Mouse (Mus musculus) mouse embryonic stem cell (cell line): ENCODE measurements around the gene E2f2.

Experiments used
- in situ Hi-C, 2 experiments: fragments of 300-500 bp; cut with MboI; formaldehyde crosslinking; loops; 1 replicate in 1 of 2; 3 replicates in 1 of 2; pipeline ENCODE4 v1.14.3; 2019 to 2020; ENCODE audit warnings: low sequenced_read_pairs in 2 of 2, low pct_unique_long_range_greater_than_20kb in 1 of 2, mixed read lengths in 1 of 2; ENCODE audit not compliant: unreplicated experiment in 1 of 2

E2f2 gene

GRCm38 (mm10) chr4:136218595-136219214, 46.5 kb downstream of the E2f2 start:
- in situ Hi-C loops, result no loop called here

DNA sequence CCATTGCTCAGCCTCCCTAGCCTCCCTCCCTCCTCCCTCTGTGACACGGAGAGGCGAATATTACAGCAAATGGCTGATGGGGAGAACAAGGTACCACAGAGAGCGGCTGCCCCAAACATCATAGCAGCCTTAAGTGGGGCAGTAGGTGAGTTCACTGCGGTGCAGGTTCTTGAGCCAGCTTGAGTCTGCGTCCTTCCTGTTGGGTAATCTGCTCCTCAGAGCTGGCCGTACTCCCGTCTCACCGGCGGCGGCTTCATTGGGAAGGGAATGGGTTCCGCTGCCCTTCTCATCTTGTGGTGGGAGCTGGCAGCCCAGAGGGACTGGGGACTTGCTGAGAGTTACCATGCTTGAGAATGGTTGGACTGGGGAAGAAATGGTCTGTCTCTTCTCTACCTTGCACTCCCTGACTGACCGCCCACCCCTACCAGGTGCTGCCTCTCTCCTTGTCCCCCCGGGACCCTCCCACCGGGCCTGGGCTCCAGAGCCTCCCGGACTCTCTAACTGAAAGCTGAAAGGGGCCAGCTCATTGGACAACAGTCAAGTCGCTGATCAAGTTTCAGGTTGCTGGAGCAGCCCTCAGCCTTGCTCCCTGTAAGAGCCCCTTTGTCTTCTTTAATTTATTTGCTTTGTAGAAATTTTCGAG, 48.1 kb downstream of the E2f2 start:
- in situ Hi-C loops, result no loop called here

DNA sequence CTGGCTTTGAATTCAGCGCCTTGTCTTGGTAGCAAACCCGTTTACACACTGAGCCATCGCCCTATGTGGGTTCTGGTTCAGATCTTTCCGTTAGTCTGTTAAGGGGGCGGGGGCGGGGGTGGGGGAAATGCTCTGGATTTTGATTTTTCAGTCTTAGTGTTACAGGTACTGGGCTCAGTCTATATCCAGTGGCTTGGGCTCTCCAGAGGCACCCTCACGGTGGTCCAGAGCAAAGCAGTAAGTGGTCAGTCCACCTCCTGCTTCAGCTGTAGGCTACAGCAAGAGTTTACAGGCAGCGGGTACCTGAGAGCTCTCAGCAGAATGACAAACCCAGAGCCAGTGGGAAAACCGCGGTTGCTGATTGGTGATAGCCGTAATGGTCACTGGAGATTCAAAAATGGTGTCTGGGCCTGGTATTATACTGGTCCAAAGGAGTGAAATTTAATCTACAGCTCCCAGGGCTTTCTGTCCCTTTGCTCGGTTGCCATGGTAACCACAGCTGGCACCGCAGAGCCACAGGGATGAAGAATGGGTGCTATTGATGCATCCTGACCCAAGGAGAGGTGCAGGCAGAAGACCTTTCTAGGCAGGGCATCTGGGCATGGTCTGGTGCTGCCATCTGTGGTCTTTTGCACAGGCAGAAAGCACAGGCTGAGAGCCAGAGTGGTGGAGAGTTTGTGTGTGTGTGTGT, 51.5 kb downstream of the E2f2 start:
- in situ Hi-C loops, result no loop called here

DNA sequence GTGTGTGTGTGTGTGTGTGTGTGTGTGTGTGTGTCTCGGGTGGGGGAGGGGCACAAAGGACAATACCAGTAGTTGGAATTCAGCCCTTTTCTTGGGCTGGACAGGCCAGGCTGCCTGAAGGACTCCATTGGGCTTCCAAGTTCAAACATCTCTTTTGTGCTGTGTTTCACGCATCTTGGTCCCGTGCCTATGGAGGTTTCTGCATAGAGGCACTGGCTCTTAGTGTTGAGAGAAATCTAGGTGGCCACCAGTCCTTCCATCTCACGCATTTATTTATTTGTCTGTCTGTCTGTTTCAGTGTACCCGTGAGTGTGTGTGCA, 52.0 kb downstream of the E2f2 start:
- in situ Hi-C loops, result no loop called here

DNA sequence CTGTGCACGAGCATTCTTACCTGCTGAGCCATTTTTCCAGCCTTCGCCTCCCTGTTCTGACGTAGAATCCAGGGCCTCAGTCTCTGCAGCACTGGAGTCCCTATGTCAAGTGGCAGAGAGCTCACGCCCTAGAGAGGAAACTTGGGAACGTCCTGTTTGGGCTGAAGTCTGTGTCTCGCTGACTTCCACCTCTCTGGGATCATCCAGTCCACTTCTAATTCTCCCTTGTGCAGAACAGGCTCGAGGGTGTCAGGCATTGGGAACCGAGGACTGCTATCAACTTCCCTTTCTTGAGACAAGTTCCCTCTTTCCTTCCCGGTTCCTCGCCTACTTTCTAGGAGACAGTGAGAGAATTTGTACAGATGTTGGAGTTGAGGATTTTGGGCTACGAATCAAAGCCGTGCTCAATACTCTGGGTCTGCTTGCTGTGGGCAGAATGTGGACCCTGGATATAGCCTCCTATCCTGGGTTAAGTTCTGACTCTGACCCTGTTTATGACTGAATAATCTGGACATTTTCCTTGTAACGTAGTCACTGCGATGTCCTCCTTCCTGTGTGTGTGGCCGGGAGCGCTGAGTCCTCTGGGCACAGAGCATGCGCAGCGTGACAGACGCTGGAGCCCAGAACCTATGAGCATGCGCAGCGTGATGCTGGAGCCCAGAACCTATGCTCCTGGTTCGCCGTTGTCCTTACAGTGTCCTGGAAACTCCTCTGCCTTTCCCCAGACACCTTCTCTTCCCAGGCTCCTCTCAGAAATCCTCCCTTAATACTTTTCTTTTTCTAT, 52.7 kb downstream of the E2f2 start:
- in situ Hi-C loops, result loop anchor here in 1 of 2 experiments (25.0 kb wide), 1 partner anchor 387 kb away; the partner anchor contains the start of genes Kdm1a, Lactbl1 and Tex46

- in situ Hi-C loops, result loop anchor here in 1 of 2 experiments (25.0 kb wide), 1 partner anchor 385 kb away; the partner anchor contains the start of genes Kdm1a, Lactbl1 and Tex46
Observed at GRCm38 (mm10) chr4:136227408-136227807, 55.2 kb downstream of the E2f2 start.

- in situ Hi-C loops, result loop anchor here in 1 of 2 experiments (25.0 kb wide), 1 partner anchor 384 kb away; the partner anchor contains the start of genes Kdm1a, Lactbl1 and Tex46
Observed at GRCm38 (mm10) chr4:136228640-136229039, 56.4 kb downstream of the E2f2 start.

GRCm38 (mm10) chr4:136238669-136239068, 66.5 kb downstream of the E2f2 start:
- in situ Hi-C loops, result loop anchor here in 1 of 2 experiments (25.0 kb wide), 1 partner anchor 374 kb away; the partner anchor contains the start of genes Kdm1a, Lactbl1 and Tex46

- in situ Hi-C loops, result loop anchor here in 1 of 2 experiments (25.0 kb wide), 1 partner anchor 373 kb away; the partner anchor contains the start of genes Kdm1a, Lactbl1 and Tex46
Observed at GRCm38 (mm10) chr4:136239111-136239510, 66.9 kb downstream of the E2f2 start.

DNA sequence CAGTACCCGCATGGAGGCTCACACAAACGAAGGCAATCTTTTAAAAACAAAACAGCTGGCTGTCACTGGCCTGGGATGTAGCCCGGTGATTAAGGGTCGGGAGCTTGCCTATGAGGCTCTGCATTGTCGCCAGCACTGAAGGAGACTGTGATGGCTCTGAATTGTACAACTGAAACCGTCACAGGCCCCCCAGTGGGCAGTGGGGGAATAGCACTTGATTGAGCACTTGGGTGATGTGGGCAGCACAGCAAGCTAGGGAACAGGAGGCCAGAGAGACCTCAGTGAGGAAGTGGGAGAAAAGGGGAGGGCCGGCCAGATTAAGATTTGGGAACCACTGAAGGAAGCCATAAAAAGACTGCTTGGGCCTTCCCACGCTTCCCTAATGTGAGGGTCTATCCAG, 67.4 kb downstream of the E2f2 start:
- in situ Hi-C loops, result loop anchor here in 1 of 2 experiments (5.0 to 25.0 kb wide), 2 partner anchors 37 to 373 kb away; partner anchors contain the start of genes Kdm1a, Lactbl1 and Tex46

DNA sequence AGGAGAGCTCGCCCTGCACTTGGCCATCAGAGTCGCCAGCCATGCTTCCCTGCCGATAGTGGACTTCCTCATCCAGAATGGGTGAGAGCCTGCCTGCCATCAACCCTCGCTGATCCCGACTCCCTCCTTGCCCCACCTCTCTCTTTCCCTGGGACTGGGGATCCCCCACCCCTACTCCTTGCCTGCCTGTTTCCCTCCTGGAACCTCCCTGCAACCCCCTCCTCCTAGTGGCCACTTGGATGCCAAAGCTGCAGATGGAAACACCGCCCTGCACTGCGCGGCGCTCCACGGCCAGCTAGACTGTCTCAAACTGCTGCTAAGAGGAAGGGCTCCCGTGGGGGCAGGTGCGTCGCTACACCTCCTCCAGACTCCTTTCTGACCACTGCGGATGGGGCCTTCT, 67.9 kb downstream of the E2f2 start:
- in situ Hi-C loops, result loop anchor here in 1 of 2 experiments (5.0 to 25.0 kb wide), 2 partner anchors 38 to 372 kb away; partner anchors contain the start of genes Kdm1a, Lactbl1 and Tex46

GRCm38 (mm10) chr4:136240955-136241354, 68.8 kb downstream of the E2f2 start:
- in situ Hi-C loops, result loop anchor here in 1 of 2 experiments (5.0 to 25.0 kb wide), 2 partner anchors 39 to 371 kb away; partner anchors contain the start of genes Kdm1a, Lactbl1 and Tex46

GRCm38 (mm10) chr4:136242065-136242703, 70.0 kb downstream of the E2f2 start:
- in situ Hi-C loops, result loop anchor here in 1 of 2 experiments (5.0 to 25.0 kb wide), 2 partner anchors 40 to 370 kb away; partner anchors contain the start of genes Kdm1a, Lactbl1 and Tex46

DNA sequence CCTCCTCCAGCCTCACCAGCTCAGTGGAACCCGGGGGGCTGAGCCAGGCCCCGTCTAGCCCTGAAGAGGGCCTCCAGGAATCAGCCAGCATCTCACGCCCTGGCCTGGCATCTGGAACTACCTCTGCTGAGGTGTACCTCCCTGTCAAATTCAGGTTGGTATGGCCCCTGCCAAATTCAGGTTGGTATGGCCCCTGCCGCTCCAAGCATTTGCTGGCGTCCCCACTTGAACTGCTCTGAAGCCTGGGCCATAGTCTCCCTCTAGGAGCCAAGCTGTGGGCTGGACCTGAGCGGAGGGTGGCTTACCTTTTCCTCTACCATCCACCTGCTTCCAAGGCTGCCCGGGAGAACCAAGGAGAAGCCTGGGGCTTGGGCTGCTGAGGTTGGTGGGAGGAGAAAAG, 70.5 kb downstream of the E2f2 start:
- in situ Hi-C loops, result loop anchor here in 1 of 2 experiments (5.0 to 25.0 kb wide), 2 partner anchors 40 to 370 kb away; partner anchors contain the start of genes Kdm1a, Lactbl1 and Tex46

- in situ Hi-C loops, result loop anchor here in 1 of 2 experiments (5.0 to 25.0 kb wide), 2 partner anchors 42 to 368 kb away; partner anchors contain the start of genes Kdm1a, Lactbl1 and Tex46
Observed at GRCm38 (mm10) chr4:136244208-136244607, 72.0 kb downstream of the E2f2 start.
